Mouse (Mus musculus) embryonic facial prominence, embryonic 14.5 days (tissue): Measurements from ENCODE around the gene 4930432M17Rik. TPM values are rescaled to one million over a fixed set of nuclear protein-coding genes. Genes with fewer than 3 reads are reported as not detected.

Experiments
- ATAC-seq: fragments of 200-750 bp; cut with Nextera tagmentation; 2 replicates; pipeline ENCODE4 v1.8.0; 2017; ENCODE audit warnings: low read depth, moderate number of reproducible peaks, moderate TSS enrichment
- DNase-seq: peaks from one replicate; pipeline ENCODE4 v3.0.0-alpha.2; 2015; ENCODE audit warnings: low spot score
- H3K27ac ChIP-seq: fragments of 300-500 bp; sonication (generic); replicated peaks from 2 replicates; pipeline ENCODE4 v1.5.1; 2014; ENCODE audit warnings: low read depth, mild to moderate bottlenecking, low read length, moderate library complexity
- H3K27me3 ChIP-seq: fragments of 300-500 bp; sonication (generic); replicated peaks from 2 replicates; pipeline ENCODE4 v1.6.1; 2014; ENCODE audit warnings: low read length; ENCODE audit not compliant: control insufficient read depth, insufficient read depth
- H3K36me3 ChIP-seq: fragments of 300-500 bp; sonication (generic); 2 replicates; pipeline ENCODE4 v1.6.1; 2014; ENCODE audit warnings: low read length, mixed read lengths; ENCODE audit not compliant: control insufficient read depth, insufficient read depth
- H3K4me1 ChIP-seq: fragments of 300-500 bp; sonication (generic); 2 replicates; pipeline ENCODE4 v1.6.1; 2014; ENCODE audit warnings: antibody characterized with exemption, low read length; ENCODE audit not compliant: control insufficient read depth, insufficient read depth
- H3K4me2 ChIP-seq: fragments of 300-500 bp; sonication (generic); 2 replicates; pipeline ENCODE4 v1.6.1; 2014; ENCODE audit warnings: low read depth, mild to moderate bottlenecking, low read length, moderate library complexity, mixed read lengths
- H3K4me3 ChIP-seq: fragments of 300-500 bp; sonication (generic); 2 replicates; pipeline ENCODE4 v1.5.1; 2014; ENCODE audit warnings: low read depth, mild to moderate bottlenecking, low read length
- H3K9ac ChIP-seq: fragments of 300-500 bp; sonication (generic); 2 replicates; pipeline ENCODE4 v1.6.1; 2014; ENCODE audit warnings: low read depth, mild to moderate bottlenecking, low read length, moderate library complexity, mixed read lengths
- H3K9me3 ChIP-seq: fragments of 300-500 bp; sonication (generic); 2 replicates; pipeline ENCODE4 v1.6.1; 2016; ENCODE audit warnings: low read length; ENCODE audit not compliant: control insufficient read depth
- WGBS: fragments of 180-500 bp; shearing (Covaris S2); extraction: QIAGEN DNeasy Blood & Tissue Kit; methylation state at CpG from one replicate; pipeline ENCODE4 v1.1.7; 2014; 5-methylcytosine and 5-hydroxymethylcytosine counted together
- polyA plus RNA-seq: library from polyadenylated mRNA; unstranded; fragments of >200 nt; fragmentation: Nextera tagmentation; extraction: Ambion mirVana; gene quantifications from 2 replicates; pipeline ENCODE4 v1.2.1, GENCODE M21; 2014

4930432M17Rik gene
- polyA plus RNA-seq, 1 experiment from 2014 or later: not detected

GRCm38 (mm10) chr3:121703880-121704243 lies 33.3 kb downstream of the 4930432M17Rik start:
- DNase-seq (no peak), ATAC-seq (no peak)
- H3K4me2 ChIP-seq: no peak overlapping the region
- H3K4me1 ChIP-seq: peaks cover 10% of the 10 kb centered on the region
- H3K27ac ChIP-seq: no peak overlapping the region
- no peak overlapping the region for H3K4me3 ChIP-seq
- 88% methylated on average over 3 of the region's 3 CpGs for WGBS
- no peak overlapping the region for H3K9ac ChIP-seq
- no peaks in the 10 kb centered on the region for H3K27me3 ChIP-seq
- H3K9me3 ChIP-seq: no peaks in the 10 kb centered on the region
- no peaks in the 10 kb centered on the region for H3K36me3 ChIP-seq

GRCm38 (mm10) chr3:121706087-121706486 lies 35.5 kb downstream of the 4930432M17Rik start:
- Histone ChIP-seq H3K27ac (0 out of 2 replicates have a peak overlapping the region, but pooled peaks have one; percentile 18), H3K4me1 (peaks cover 5% of the 10 kb centered on the region; the same call in 1 of the 2 replicates), H3K9me3 (no peaks in the 10 kb centered on the region), H3K36me3 (no peaks in the 10 kb centered on the region), H3K4me3 (no peak overlapping the region), H3K4me2 (no peak overlapping the region), H3K27me3 (no peaks in the 10 kb centered on the region), H3K9ac (no peak overlapping the region)
- DNase-seq: peak; percentile 74
- 53% methylated on average over 5 of the region's 5 CpGs for WGBS
- no peak for ATAC-seq

- 0 out of 2 replicates have a peak, but pooled peaks cover under 1% of the 10 kb centered on the region for H3K4me1 ChIP-seq
Measured at GRCm38 (mm10) chr3:121707106-121707505, 36.5 kb downstream of the 4930432M17Rik start.

GRCm38 (mm10) chr3:121710894-121711531 lies 40.5 kb downstream of the 4930432M17Rik start:
- DNase-seq (no peak), ATAC-seq (no peak)
- Histone ChIP-seq H3K4me2 (no peak overlapping the region), H3K9ac (no peak overlapping the region), H3K27ac (no peak overlapping the region), H3K36me3 (no peaks in the 10 kb centered on the region), H3K27me3 (no peaks in the 10 kb centered on the region), H3K9me3 (no peaks in the 10 kb centered on the region), H3K4me3 (no peak overlapping the region), H3K4me1 (0 out of 2 replicates have a peak, but pooled peaks cover 3% of the 10 kb centered on the region)
- 92% methylated on average over 7 of the region's 7 CpGs for WGBS

More at GRCm38 (mm10) chr3:121707106-121707505, 36.5 kb downstream of the 4930432M17Rik start:
- H3K27me3 ChIP-seq: no peaks in the 10 kb centered on the region
- ATAC-seq: no peak
- no peak overlapping the region for H3K9ac ChIP-seq
- H3K4me2 ChIP-seq: no peak overlapping the region
- no peak overlapping the region for H3K27ac ChIP-seq
- no peak overlapping the region for H3K4me3 ChIP-seq
- WGBS: 78% methylated on average over 4 of the region's 4 CpGs
- no peaks in the 10 kb centered on the region for H3K36me3 ChIP-seq
- DNase-seq: no peak
- H3K9me3 ChIP-seq: no peaks in the 10 kb centered on the region

- Histone ChIP-seq H3K36me3 (no peaks in the 10 kb centered on the region), H3K4me3 (no peak overlapping the region), H3K9me3 (no peaks in the 10 kb centered on the region), H3K4me2 (no peak overlapping the region), H3K27me3 (no peaks in the 10 kb centered on the region), H3K4me1 (0 out of 2 replicates have a peak, but pooled peaks cover 3% of the 10 kb centered on the region), H3K27ac (no peak overlapping the region), H3K9ac (no peak overlapping the region)
- WGBS: 47% methylated on average over 4 of the region's 4 CpGs
- DNase-seq: no peak
- ATAC-seq: peak; percentile 58; the same call in 1 of the 2 replicates
Measured at GRCm38 (mm10) chr3:121712222-121712621, 41.7 kb downstream of the 4930432M17Rik start.

GRCm38 (mm10) chr3:121713151-121713701 lies 42.7 kb downstream of the 4930432M17Rik start:
- no peak overlapping the region for H3K9ac ChIP-seq
- H3K27ac ChIP-seq: no peak overlapping the region
- 0 out of 2 replicates have a peak, but pooled peaks cover 3% of the 10 kb centered on the region for H3K4me1 ChIP-seq
- WGBS: 68% methylated on average over 17 of the region's 17 CpGs
- ATAC-seq: no peak
- no peaks in the 10 kb centered on the region for H3K9me3 ChIP-seq
- H3K4me2 ChIP-seq: no peak overlapping the region
- no peak overlapping the region for H3K4me3 ChIP-seq
- H3K36me3 ChIP-seq: no peaks in the 10 kb centered on the region
- no peaks in the 10 kb centered on the region for H3K27me3 ChIP-seq
- DNase-seq: no peak

GRCm38 (mm10) chr3:121713816-121714215 lies 43.3 kb downstream of the 4930432M17Rik start:
- WGBS: 73% methylated on average over 8 of the region's 8 CpGs
- DNase-seq: no peak
- Histone ChIP-seq H3K9me3 (no peaks in the 10 kb centered on the region), H3K4me2 (no peak overlapping the region), H3K27me3 (no peaks in the 10 kb centered on the region), H3K27ac (no peak overlapping the region), H3K4me3 (no peak overlapping the region), H3K9ac (no peak overlapping the region), H3K36me3 (no peaks in the 10 kb centered on the region), H3K4me1 (0 out of 2 replicates have a peak, but pooled peaks cover 3% of the 10 kb centered on the region)
- ATAC-seq: no peak

- no peak for ATAC-seq
- no peaks in the 10 kb centered on the region for H3K27me3 ChIP-seq
- 79% methylated on average over 2 of the region's 2 CpGs for WGBS
Measured at GRCm38 (mm10) chr3:121714461-121714860, 43.9 kb downstream of the 4930432M17Rik start.

More at GRCm38 (mm10) chr3:121714461-121714860, 43.9 kb downstream of the 4930432M17Rik start:
- 0 out of 2 replicates have a peak, but pooled peaks cover 3% of the 10 kb centered on the region for H3K4me1 ChIP-seq
- no peaks in the 10 kb centered on the region for H3K36me3 ChIP-seq
- H3K4me2 ChIP-seq: no peak overlapping the region
- H3K4me3 ChIP-seq: no peak overlapping the region
- H3K9me3 ChIP-seq: no peaks in the 10 kb centered on the region
- H3K9ac ChIP-seq: no peak overlapping the region
- no peak overlapping the region for H3K27ac ChIP-seq
- DNase-seq: no peak
